Mouse (Mus musculus) right cerebral cortex, postnatal 25 days (tissue): Measurements from ENCODE around the gene Sars.

Source experiments
- DNase-seq: peaks from one replicate; pipeline ENCODE4 v3.0.0; 2022

Sars gene

GRCm38 (mm10) chr3:108386186-108386585 lies 58.8 kb downstream of the Sars start:
- peak; percentile 81 for DNase-seq

GRCm38 (mm10) chr3:108384425-108384824 lies 60.6 kb downstream of the Sars start:
- no peak for DNase-seq

GRCm38 (mm10) chr3:108383485-108384354 lies 61.3 kb downstream of the Sars start, which contains the start of gene Psrc1:
TSS of gene Psrc1 (plus strand) at chr3:108383839.
- DNase-seq: peak; percentile 89

GRCm38 (mm10) chr3:108381945-108382875 lies 62.8 kb downstream of the Sars start:
- no peak for DNase-seq

- DNase-seq: no peak
These were observed 64.3 kb downstream of the Sars start for GRCm38 (mm10) chr3:108380695-108381094.

GRCm38 (mm10) chr3:108378875-108379663 lies 65.9 kb downstream of the Sars start:
- DNase-seq: no peak
